Mouse (Mus musculus): ENCODE data around the gene Gm15097.
"Not testable (repeated sequence)": the region's sequence is repeated elsewhere in the genome, so short reads cannot be mapped to it uniquely, and the experiment has no call there.

DNA sequence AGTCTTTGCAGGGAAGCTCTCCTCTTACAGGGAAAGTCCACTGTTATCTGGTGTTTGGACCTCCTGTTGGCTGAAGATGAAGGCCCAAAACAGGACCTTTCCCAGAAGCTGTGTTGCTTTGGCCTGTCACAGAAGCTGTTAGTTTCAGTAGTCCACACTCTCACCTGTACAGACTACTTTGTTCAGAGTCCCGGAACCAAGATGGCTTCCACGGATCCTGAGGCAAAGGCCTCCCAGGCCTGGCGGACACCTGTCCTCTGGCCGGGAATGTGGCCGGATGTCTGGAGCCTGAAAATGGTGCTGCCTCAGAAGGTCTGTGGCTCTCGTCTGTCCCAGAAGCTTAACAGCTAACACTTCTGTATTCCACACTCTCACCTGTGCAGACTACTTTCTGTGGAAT is 26.9 kb downstream of the Gm15097 start:
- not testable (repeated sequence) for TF ChIP-seq CTCF (IDR thresholded peaks at IDR 0.05; ENCODE audit: low read depth, low read length); POLR2A (IDR thresholded peaks at IDR 0.05; ENCODE audit: borderline replicate concordance, low read depth, low read length)

All from bone marrow macrophage, adult 2 months (primary cell).